Mouse (Mus musculus) embryonic fibroblast, embryonic 13.5 days (primary cell): ENCODE measurements at regions not wholly inside any gene's neighbourhood (a gene's known extent, or its start where the extent isn't known, plus 50 kb on each side); places are given as distances from the start of the nearest gene placed in this dataset.

Experiments used
- CTCF ChIP-seq: IDR thresholded peaks from 2 replicates; pipeline ENCODE4 v1.5.1; 2011; ENCODE audit warnings: mild to moderate bottlenecking, control low read depth, low read length, moderate library complexity, borderline replicate concordance; ENCODE audit not compliant: insufficient read depth
- POLR2A ChIP-seq: IDR thresholded peaks from 2 replicates; pipeline ENCODE4 v1.6.1; 2011; ENCODE audit warnings: low read depth, mild to moderate bottlenecking, control low read depth, low read length, moderate library complexity

GRCm38 (mm10) chr4:125282974-125283319 is 155.3 kb upstream of the Zc3h12a start:
- TF ChIP-seq CTCF = no peak
- no peak for TF ChIP-seq POLR2A
